Mouse (Mus musculus) liver, adult 2 months (tissue): Measurements from ENCODE around the gene Mypop. TPM values are rescaled to one million over a fixed set of nuclear protein-coding genes. Genes with fewer than 3 reads are reported as not detected.

ENCODE experiments used
- DNase-seq: peaks from one replicate; pipeline ENCODE4 v3.0.0-alpha.2; 2011; ENCODE audit warnings: low read depth, low spot score; ENCODE audit errors: extremely low read depth
- H3K27ac ChIP-seq: fragments of 200-500 bp; replicated peaks from 2 replicates; pipeline ENCODE4 v1.5.1; 2012; ENCODE audit warnings: low read depth, mild to moderate bottlenecking, control low read depth, inconsistent platforms, low read length; ENCODE audit not compliant: insufficient read depth
- H3K27me3 ChIP-seq: fragments of 200-500 bp; 2 replicates; pipeline ENCODE4 v1.6.1; 2012; ENCODE audit warnings: mild to moderate bottlenecking, moderate library complexity, low read length, inconsistent platforms; ENCODE audit not compliant: control insufficient read depth, insufficient read depth
- H3K36me3 ChIP-seq: fragments of 200-500 bp; 2 replicates; pipeline ENCODE4 v1.6.1; 2012; ENCODE audit warnings: low read length, inconsistent platforms; ENCODE audit not compliant: control insufficient read depth, insufficient read depth
- H3K4me1 ChIP-seq: fragments of 200-500 bp; 2 replicates; pipeline ENCODE4 v1.6.1; 2011; ENCODE audit warnings: low read length; ENCODE audit not compliant: control insufficient read depth, insufficient read depth
- H3K4me3 ChIP-seq: fragments of 200-500 bp; 2 replicates; pipeline ENCODE4 v1.5.1; 2011; ENCODE audit warnings: low read depth, mild to moderate bottlenecking, control low read depth, low read length, moderate library complexity; ENCODE audit not compliant: insufficient read depth
- H3K79me2 ChIP-seq: fragments of 200-500 bp; 2 replicates; pipeline ENCODE4 v1.6.1; 2012; ENCODE audit warnings: inconsistent platforms, mild to moderate bottlenecking, low read length, moderate library complexity; ENCODE audit not compliant: control insufficient read depth, insufficient read depth
- H3K9ac ChIP-seq: fragments of 200-500 bp; 2 replicates; pipeline ENCODE4 v1.6.1; 2012; ENCODE audit warnings: low read depth, mild to moderate bottlenecking, control low read depth, inconsistent platforms, low read length
- CTCF ChIP-seq: fragments of 200-500 bp; IDR thresholded peaks from 2 replicates; pipeline ENCODE4 v1.5.1; 2011; ENCODE audit warnings: low read depth, low read length, control low read depth
- POLR2A ChIP-seq: fragments of 200-500 bp; IDR thresholded peaks from 2 replicates; pipeline ENCODE4 v1.6.1; 2011; ENCODE audit warnings: low read length, control low read depth; ENCODE audit not compliant: insufficient read depth; ENCODE audit errors: extremely low read depth
- WGBS: fragments of 180-500 bp; shearing (Covaris S2); methylation state at CpG from one replicate; pipeline ENCODE4 v1.1.7; 2018; 5-methylcytosine and 5-hydroxymethylcytosine counted together
- polyA plus RNA-seq: library from polyadenylated mRNA; depleted of rRNA; stranded (reverse); fragments of >200 nt; gene quantifications from 2 replicates; pipeline ENCODE4 v1.2.3, GENCODE M21; 2012
- total RNA-seq: library from RNA; depleted of rRNA; stranded (reverse); fragments of >200 nt; gene quantifications from 2 replicates; pipeline ENCODE4 v1.2.3, GENCODE M21; 2014

Gene Mypop
- total and polyA plus RNA-seq, 2 experiments: 0.65 to 3.1 TPM

DNA sequence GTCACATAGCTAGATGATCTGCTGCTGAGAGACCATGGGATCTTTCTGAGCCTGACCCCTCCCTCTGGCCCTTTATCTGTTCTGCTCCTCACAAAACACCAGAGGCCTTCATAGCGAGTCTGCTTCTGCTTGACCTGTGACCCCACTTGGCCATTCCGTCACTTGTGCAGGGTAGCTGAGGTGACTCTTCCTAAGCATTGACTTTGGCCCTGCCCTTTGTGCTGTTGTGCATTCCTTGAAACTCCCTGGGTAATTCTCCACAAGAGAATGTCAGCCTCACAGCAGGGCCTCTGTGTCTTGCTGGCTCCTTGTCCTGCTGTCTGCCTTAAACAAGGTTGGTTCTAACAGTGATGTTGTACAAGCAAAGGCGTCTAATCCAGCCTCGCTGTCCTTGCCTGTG, 40.6 kb downstream of the Mypop start:
- TF ChIP-seq POLR2A (no peak), CTCF (no peak)
- Histone ChIP-seq H3K27ac (no peak overlapping the region), H3K36me3 (peaks cover 29% of the 10 kb centered on the region)

DNA sequence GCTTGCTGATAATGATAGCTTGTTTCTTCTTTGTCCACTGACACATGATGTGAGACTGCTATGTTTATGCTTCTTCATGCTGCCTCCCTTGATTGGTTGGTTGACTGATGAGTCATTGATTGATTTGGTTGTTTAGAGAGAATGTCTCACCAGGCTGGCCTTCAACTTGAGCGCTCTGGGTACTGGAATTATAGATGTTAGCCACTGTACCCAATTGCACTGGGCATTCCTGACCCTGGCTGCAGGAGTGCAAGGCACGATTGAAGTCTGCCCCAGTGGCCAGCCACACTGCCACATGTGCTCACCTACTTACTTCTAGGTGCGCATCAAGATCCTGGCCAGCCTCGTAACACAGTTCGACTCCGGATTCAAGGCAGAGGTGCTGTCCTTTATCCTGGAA, 53.6 kb downstream of the Mypop start:
- TF ChIP-seq POLR2A: no peak
- no peak for TF ChIP-seq CTCF
- Histone ChIP-seq H3K27ac (no peak overlapping the region), H3K36me3 (peaks cover 33% of the 10 kb centered on the region; the same call in 1 of the 2 replicates), H3K4me1 (no peaks in the 10 kb centered on the region), H3K79me2 (no peaks in the 10 kb centered on the region), H3K9ac (no peak overlapping the region), H3K27me3 (no peaks in the 10 kb centered on the region), H3K4me3 (no peak overlapping the region)
- WGBS: 92% methylated on average over 6 of the region's 6 CpGs
- DNase-seq: no peak

More for the DNA sequence above, 40.6 kb downstream of the Mypop start:
- Histone ChIP-seq H3K27me3 (no peaks in the 10 kb centered on the region), H3K4me1 (0 out of 2 replicates have a peak, but pooled peaks cover 2% of the 10 kb centered on the region), H3K79me2 (no peaks in the 10 kb centered on the region), H3K4me3 (no peak overlapping the region), H3K9ac (no peak overlapping the region)
- WGBS: 65% methylated on average over 4 of the region's 4 CpGs
- DNase-seq: no peak

DNA sequence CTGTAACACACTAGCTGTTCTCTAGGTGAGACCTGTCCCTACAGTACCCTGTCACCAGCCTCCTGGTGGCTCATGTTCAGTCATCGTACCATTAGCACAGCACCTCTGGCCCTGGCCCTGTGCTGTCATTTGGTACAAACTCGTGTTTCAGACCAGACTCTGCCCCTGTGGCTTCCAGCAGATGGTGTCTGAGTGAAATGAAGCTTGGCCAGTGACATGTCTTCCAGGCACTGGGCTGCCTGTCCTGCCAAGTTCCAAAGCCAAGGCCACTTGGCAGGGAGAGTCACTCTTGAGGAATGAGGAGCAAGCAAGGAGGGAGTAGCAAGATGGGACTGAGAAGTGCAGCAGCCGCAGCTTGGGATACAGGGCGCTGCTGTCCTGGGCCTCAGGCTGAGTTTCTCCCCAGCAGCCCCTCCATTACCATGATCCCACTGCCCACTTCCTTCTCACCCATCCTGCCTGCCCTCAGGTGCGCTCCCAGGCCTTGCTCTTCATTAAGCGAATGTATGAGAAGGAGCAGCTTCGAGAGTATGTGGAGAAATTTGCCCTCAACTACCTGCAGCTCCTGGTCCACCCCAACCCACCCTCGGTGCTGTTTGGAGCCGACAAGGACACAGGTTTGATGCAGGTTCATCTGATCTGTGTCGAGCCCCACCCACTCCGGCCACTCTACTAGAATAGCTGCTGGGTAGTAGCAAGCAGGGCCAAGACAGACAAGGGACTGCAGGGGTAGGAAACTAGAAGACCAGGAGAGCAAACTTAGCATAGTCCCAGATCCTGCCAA, 55.4 kb downstream of the Mypop start:
- Histone ChIP-seq H3K79me2 (no peaks in the 10 kb centered on the region), H3K36me3 (peaks cover 31% of the 10 kb centered on the region; the same call in 1 of the 2 replicates), H3K27me3 (no peaks in the 10 kb centered on the region), H3K9ac (no peak overlapping the region), H3K27ac (no peak overlapping the region), H3K4me1 (no peaks in the 10 kb centered on the region), H3K4me3 (no peak overlapping the region)
- TF ChIP-seq POLR2A: no peak
- no peak for TF ChIP-seq CTCF
- 93% methylated on average over 11 of the region's 11 CpGs for WGBS
- DNase-seq: no peak

DNA sequence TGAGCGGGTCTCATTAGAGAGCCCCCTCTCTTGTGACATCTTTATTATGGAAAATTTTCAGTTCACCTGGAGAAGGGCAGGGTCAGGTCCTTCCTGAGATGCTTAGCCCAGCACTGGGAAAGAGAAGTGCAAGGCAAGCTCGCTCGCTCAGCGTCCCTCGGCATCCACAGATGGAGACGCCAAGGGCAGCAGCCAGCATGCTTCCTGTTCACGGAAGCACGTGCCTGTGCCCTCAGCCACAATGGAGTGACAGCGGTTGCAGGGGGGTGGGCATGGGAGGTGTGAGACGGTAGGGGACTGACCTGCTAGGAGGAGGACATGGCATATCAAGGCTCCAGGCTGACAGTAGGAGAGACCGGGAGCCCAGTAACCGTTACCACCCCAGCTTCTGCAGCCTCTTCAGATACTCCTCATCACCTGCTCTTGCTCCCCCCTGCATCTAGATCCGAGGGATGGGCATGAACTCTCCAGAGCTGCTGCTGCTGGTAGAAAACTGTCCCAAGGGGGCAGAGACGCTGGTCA, 57.0 kb downstream of the Mypop start:
- Histone ChIP-seq H3K4me3 (no peak overlapping the region), H3K27me3 (no peaks in the 10 kb centered on the region), H3K36me3 (peaks cover 23% of the 10 kb centered on the region; the same call in 1 of the 2 replicates), H3K4me1 (no peaks in the 10 kb centered on the region), H3K79me2 (no peaks in the 10 kb centered on the region), H3K27ac (no peak overlapping the region), H3K9ac (no peak overlapping the region)
- TF ChIP-seq CTCF (no peak), POLR2A (no peak)
- DNase-seq: no peak
- WGBS: 85% methylated on average over 14 of the region's 14 CpGs

DNA sequence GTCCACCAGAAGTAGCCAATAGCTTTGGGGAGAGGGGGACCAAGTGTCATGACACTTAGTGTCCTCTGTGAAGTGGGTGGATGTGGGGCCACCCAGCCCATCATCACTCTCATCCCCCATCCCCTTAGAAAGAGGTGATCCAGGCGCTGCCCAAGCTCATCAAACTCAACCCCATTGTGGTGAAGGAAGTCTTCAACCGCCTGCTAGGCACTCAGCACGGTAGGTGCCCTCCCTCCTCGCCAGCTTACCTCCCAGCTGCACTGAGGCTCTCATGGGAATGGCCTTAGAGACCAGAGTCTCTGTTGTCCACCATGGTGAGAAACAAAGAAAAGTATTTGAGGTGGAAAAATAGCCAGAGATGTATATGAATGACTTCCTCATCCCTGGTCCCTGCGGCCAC, 58.2 kb downstream of the Mypop start:
- Histone ChIP-seq H3K4me1 (no peaks in the 10 kb centered on the region), H3K9ac (no peak overlapping the region), H3K79me2 (no peaks in the 10 kb centered on the region), H3K27ac (no peak overlapping the region), H3K27me3 (no peaks in the 10 kb centered on the region), H3K4me3 (no peak overlapping the region), H3K36me3 (peaks cover 14% of the 10 kb centered on the region; the same call in 1 of the 2 replicates)
- 94% methylated on average over 5 of the region's 5 CpGs for WGBS
- TF ChIP-seq CTCF (no peak), POLR2A (no peak)
- no peak for DNase-seq

GRCm38 (mm10) chr7:19050172-19050571, 59.1 kb downstream of the Mypop start:
- Histone ChIP-seq H3K4me1 (no peaks in the 10 kb centered on the region), H3K27ac (no peak overlapping the region), H3K27me3 (no peaks in the 10 kb centered on the region), H3K4me3 (no peak overlapping the region), H3K9ac (no peak overlapping the region), H3K79me2 (no peaks in the 10 kb centered on the region), H3K36me3 (peaks cover 14% of the 10 kb centered on the region; the same call in 1 of the 2 replicates)
- no peak for TF ChIP-seq POLR2A
- no peak for DNase-seq
- 83% methylated on average over 8 of the region's 8 CpGs for WGBS
